Mouse (Mus musculus) urinary bladder, postnatal 10 days (tissue): ENCODE data around the gene Rnf183.

ENCODE experiments used
- DNase-seq: peaks from one replicate; pipeline ENCODE4 v3.0.0; 2022; ENCODE audit warnings: low spot score

The Rnf183 gene

DNA sequence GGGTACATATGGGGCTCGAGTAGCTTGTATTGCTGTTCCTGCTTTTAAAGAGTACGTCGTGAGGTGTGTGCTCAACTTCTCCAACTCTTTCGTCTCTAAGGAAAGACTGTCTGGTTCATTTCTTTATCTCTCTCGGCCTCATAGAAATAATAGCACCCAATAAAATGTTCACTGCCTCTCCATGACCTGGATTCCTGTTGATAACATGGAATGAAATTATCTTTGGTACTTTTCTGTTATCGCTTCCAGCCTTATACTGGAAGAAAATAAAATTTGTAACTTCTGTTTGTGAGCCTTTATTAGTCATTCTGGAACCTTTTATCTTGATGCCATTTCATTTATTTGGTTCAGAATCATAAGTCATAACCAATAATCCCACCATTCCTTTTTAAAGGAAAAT lies 51.8 kb downstream of the Rnf183 start:
- DNase-seq: no peak

GRCm38 (mm10) chr4:62379724-62380381 lies 55.2 kb downstream of the Rnf183 start:
- no peak for DNase-seq
